Mouse (Mus musculus): Measurements from ENCODE around the gene Cd81.
A peak's percentile ranks its signal among the peaks of the same experiment; 100 is the strongest.

DNA sequence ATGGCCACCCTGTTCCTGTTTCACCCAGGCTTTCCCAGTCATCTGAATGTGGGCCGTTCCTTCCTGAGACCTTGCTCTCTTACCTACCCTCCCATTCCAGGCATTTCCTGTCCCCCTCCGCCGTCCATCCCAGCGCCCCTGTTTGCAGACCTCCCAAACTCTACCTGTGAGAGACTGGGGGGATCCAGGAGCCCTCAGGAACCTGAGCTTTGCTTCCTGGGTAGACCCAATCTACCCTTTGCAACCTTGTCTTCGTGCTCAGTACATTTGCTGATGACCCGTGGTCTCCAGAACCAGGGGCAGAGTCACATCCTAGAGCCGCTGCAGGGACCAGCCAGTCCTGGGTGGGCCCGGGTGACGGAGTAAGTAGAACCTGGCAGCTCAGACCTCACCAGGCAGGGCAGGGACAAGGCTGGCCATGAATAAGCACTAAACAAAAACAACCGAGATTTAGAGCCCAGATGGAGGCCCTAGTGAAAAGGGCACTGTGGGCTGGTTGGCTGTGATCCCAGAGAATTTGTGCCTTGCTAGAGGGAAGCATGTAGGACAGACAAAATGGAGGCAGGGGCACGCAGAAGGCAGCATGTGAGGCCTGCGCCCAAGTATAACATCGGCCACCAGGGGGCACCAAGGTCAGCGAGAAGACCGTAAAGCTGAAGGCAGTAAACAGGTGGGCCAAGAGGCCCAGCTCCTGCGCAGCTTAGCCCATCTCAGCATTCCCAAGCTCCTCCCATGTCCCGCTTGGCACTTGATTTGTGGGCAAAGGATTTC is 44.8 kb upstream of the Cd81 start:
- TF ChIP-seq CTCF (IDR thresholded peaks at IDR 0.05; ENCODE audit: low read depth, low read length) (peak; percentile 96), POLR2A (IDR thresholded peaks at IDR 0.05; ENCODE audit: extremely low read depth, insufficient read depth, low read length) (no peak)

Measured in liver, adult 2 months (tissue).